Mouse (Mus musculus): ENCODE results near the gene Msto1. TPM values are rescaled to one million over a fixed set of nuclear protein-coding genes. Genes with fewer than 3 reads are reported as not detected.
"Not testable (repeated sequence)": the region's sequence is repeated elsewhere in the genome, so short reads cannot be mapped to it uniquely, and the experiment has no call there.

Msto1 gene
- 9.8 and 9.9 TPM in 2 replicates for polyA plus RNA-seq (2015; fragmentation: Nextera tagmentation; extraction: Ambion mirVana)

- Histone ChIP-seq H3K9ac (replicated peaks) (peak within 1 kb of the TSS; percentile 76), H3K27ac (ENCODE audit: low read depth) (peak within 1 kb of the TSS; percentile 86), H3K36me3 (replicated peaks; ENCODE audit: insufficient read depth, low read length) (peaks cover 16% of the 10 kb centered on the region), H3K9me3 (ENCODE audit: low read length) (no peaks in the 10 kb centered on the region), H3K4me2 (ENCODE audit: low read depth, low read length) (peak within 1 kb of the TSS; percentile 99), H3K4me1 (ENCODE audit: insufficient read depth) (peaks cover 17% of the 10 kb centered on the region), H3K27me3 (ENCODE audit: insufficient read depth, low read length) (no peaks in the 10 kb centered on the region), H3K4me3 (ENCODE audit: low read depth, low read length) (peak within 1 kb of the TSS; percentile 79)
- TF ChIP-seq EP300 (IDR thresholded peaks at IDR 0.05; ENCODE audit: low read depth): no peak
- TF ChIP-seq CTCF (IDR thresholded peaks at IDR 0.05; ENCODE audit: low read depth): peak; percentile 22; the same call in 1 of the 2 replicates
- WGBS (ENCODE audit: insufficient replicate concordance): under 1% methylated on average over 61 of the region's 62 CpGs
- peak; percentile 95 for DNase-seq
- peak; percentile 99 for ATAC-seq
Observed at GRCm38 (mm10) chr3:88913511-88914383, at the start of gene Msto1. Gene Msto1 (minus strand): TSS chr3:88913999.

- not testable (repeated sequence) for H3K4me2 ChIP-seq (ENCODE audit: low read depth, low read length); H3K9ac ChIP-seq (replicated peaks); H3K27ac ChIP-seq (ENCODE audit: low read depth); H3K9me3 ChIP-seq (ENCODE audit: low read length); H3K27me3 ChIP-seq (ENCODE audit: insufficient read depth, low read length); DNase-seq; H3K4me3 ChIP-seq (ENCODE audit: low read depth, low read length); H3K4me1 ChIP-seq (ENCODE audit: insufficient read depth); ATAC-seq
- H3K36me3 ChIP-seq (replicated peaks; ENCODE audit: insufficient read depth, low read length): peaks cover 13% of the 10 kb centered on the region
Observed at GRCm38 (mm10) chr3:88963211-88963610, 49.4 kb upstream of the Msto1 start.

GRCm38 (mm10) chr3:88953736-88954135 is 39.9 kb upstream of the Msto1 start:
- Histone ChIP-seq H3K36me3 (replicated peaks; ENCODE audit: insufficient read depth, low read length) (no peaks in the 10 kb centered on the region), H3K9ac (replicated peaks) (no peak overlapping the region), H3K4me1 (ENCODE audit: insufficient read depth) (peaks cover 23% of the 10 kb centered on the region), H3K9me3 (ENCODE audit: low read length) (no peaks in the 10 kb centered on the region), H3K27me3 (ENCODE audit: insufficient read depth, low read length) (no peaks in the 10 kb centered on the region), H3K27ac (ENCODE audit: low read depth) (no peak overlapping the region), H3K4me3 (ENCODE audit: low read depth, low read length) (no peak overlapping the region), H3K4me2 (ENCODE audit: low read depth, low read length) (no peak overlapping the region)
- no peak for ATAC-seq
- no peak for DNase-seq
- TF ChIP-seq EP300 (IDR thresholded peaks at IDR 0.05; ENCODE audit: low read depth) (no peak), CTCF (IDR thresholded peaks at IDR 0.05; ENCODE audit: low read depth) (no peak)

- ATAC-seq: no peak
- no peak for TF ChIP-seq EP300 (IDR thresholded peaks at IDR 0.05; ENCODE audit: low read depth)
- no peak for TF ChIP-seq CTCF (IDR thresholded peaks at IDR 0.05; ENCODE audit: low read depth)
- Histone ChIP-seq H3K4me2 (ENCODE audit: low read depth, low read length) (no peak overlapping the region), H3K9me3 (ENCODE audit: low read length) (no peaks in the 10 kb centered on the region), H3K4me3 (ENCODE audit: low read depth, low read length) (no peak overlapping the region), H3K27ac (ENCODE audit: low read depth) (no peak overlapping the region), H3K27me3 (ENCODE audit: insufficient read depth, low read length) (no peaks in the 10 kb centered on the region), H3K9ac (replicated peaks) (no peak overlapping the region), H3K36me3 (replicated peaks; ENCODE audit: insufficient read depth, low read length) (no peaks in the 10 kb centered on the region), H3K4me1 (ENCODE audit: insufficient read depth) (peaks cover 27% of the 10 kb centered on the region)
- DNase-seq: no peak
- 80% methylated on average over 4 of the region's 4 CpGs for WGBS (ENCODE audit: insufficient replicate concordance)
Observed at GRCm38 (mm10) chr3:88953246-88953645, 39.4 kb upstream of the Msto1 start.

GRCm38 (mm10) chr3:88951327-88951800 is 37.6 kb upstream of the Msto1 start:
- WGBS (ENCODE audit: insufficient replicate concordance): under 1% methylated on average over 5 of the region's 5 CpGs
- Histone ChIP-seq H3K4me3 (ENCODE audit: low read depth, low read length) (peak overlapping the region; percentile 91), H3K4me1 (ENCODE audit: insufficient read depth) (peaks cover 35% of the 10 kb centered on the region), H3K36me3 (replicated peaks; ENCODE audit: insufficient read depth, low read length) (no peaks in the 10 kb centered on the region), H3K9ac (replicated peaks) (peak overlapping the region; percentile 97), H3K27ac (ENCODE audit: low read depth) (peak overlapping the region; percentile 99), H3K4me2 (ENCODE audit: low read depth, low read length) (peak overlapping the region; percentile 77), H3K27me3 (ENCODE audit: insufficient read depth, low read length) (no peaks in the 10 kb centered on the region), H3K9me3 (ENCODE audit: low read length) (no peaks in the 10 kb centered on the region)
- no peak for ATAC-seq
- TF ChIP-seq CTCF (IDR thresholded peaks at IDR 0.05; ENCODE audit: low read depth) (no peak), EP300 (IDR thresholded peaks at IDR 0.05; ENCODE audit: low read depth) (no peak)
- no peak for DNase-seq

GRCm38 (mm10) chr3:88950576-88951326 is 37.0 kb upstream of the Msto1 start, which contains the start of the genes Ash1l and Dap3:
Gene Ash1l (plus strand): TSS chr3:88950622.
Gene Dap3 (minus strand): TSS chr3:88951181.
- TF ChIP-seq CTCF (IDR thresholded peaks at IDR 0.05; ENCODE audit: low read depth): peak; percentile 58
- no peak for TF ChIP-seq EP300 (IDR thresholded peaks at IDR 0.05; ENCODE audit: low read depth)
- H3K9ac ChIP-seq (replicated peaks): peak within 1 kb of the TSS; percentile 97
- ATAC-seq (peak; percentile 72), DNase-seq (peak; percentile 85)
- peak within 1 kb of the TSS; percentile 91 for H3K4me3 ChIP-seq (ENCODE audit: low read depth, low read length)
- H3K27me3 ChIP-seq (ENCODE audit: insufficient read depth, low read length): no peaks in the 10 kb centered on the region
- H3K4me2 ChIP-seq (ENCODE audit: low read depth, low read length): peak within 1 kb of the TSS; percentile 77
- H3K27ac ChIP-seq (ENCODE audit: low read depth): peak within 1 kb of the TSS; percentile 99
- H3K36me3 ChIP-seq (replicated peaks; ENCODE audit: insufficient read depth, low read length): no peaks in the 10 kb centered on the region
- H3K9me3 ChIP-seq (ENCODE audit: low read length): no peaks in the 10 kb centered on the region
- under 1% methylated on average over 31 of the region's 64 CpGs for WGBS (ENCODE audit: insufficient replicate concordance)
- H3K4me1 ChIP-seq (ENCODE audit: insufficient read depth): peaks cover 30% of the 10 kb centered on the region
